Mouse (Mus musculus) neutrophil, adult 59 days (primary cell): ENCODE data around the gene Clasp1. TPM values are rescaled to one million over a fixed set of nuclear protein-coding genes. Genes with fewer than 3 reads are reported as not detected.

Source experiments
- total RNA-seq, 2 experiments: library from RNA; stranded (reverse); gene quantifications; 1 replicate in 1 of 2; 2 replicates in 1 of 2; pipeline ENCODE4 v1.2.4; 2023

The Clasp1 gene
- total RNA-seq = 100 to 1,000 TPM in 1 of 2 experiments, 10 to 100 TPM in 1; 99.4 to 101 TPM

GRCm38 (mm10) chr1:118388757-118389453 lies at the start of gene Clasp1:
Clasp1 (plus strand) TSS chr1:118389058.

GRCm38 (mm10) chr1:118627781-118628464 lies 239.1 kb downstream of the Clasp1 start, which contains the start of gene Tfcp2l1:
Tfcp2l1 (plus strand) TSS chr1:118627945.

Other genes with a start within 250 kb of the Clasp1 start
- not detected for gene Gm29106, start 212.5 kb upstream of the Clasp1 start, total RNA-seq
- 10 to 100 TPM; 43.7 to 52.1 TPM for gene Tsn, start 77.3 kb upstream of the Clasp1 start, total RNA-seq
- gene Nifk, start 67.2 kb upstream of the Clasp1 start, total RNA-seq = 10 to 100 TPM; 21.1 to 21.6 TPM
- gene Tfcp2l1, start 238.9 kb downstream of the Clasp1 start, total RNA-seq = under 1 TPM in 1 of 2 experiments, not detected in 1; 0.07 TPM